Mouse (Mus musculus): Measurements from ENCODE around the gene Uqcrc2. TPM values are rescaled to one million over a fixed set of nuclear protein-coding genes. Genes with fewer than 3 reads are reported as not detected.

Uqcrc2 gene
- 91.0 TPM for polyA plus RNA-seq (2014; fragmentation: Illumina TruSeq; extraction: RNeasy Lipid Tissue Mini Kit (QIAGEN cat#74804); ENCODE audit: insufficient read depth, low read depth, low replicate concordance)

DNA sequence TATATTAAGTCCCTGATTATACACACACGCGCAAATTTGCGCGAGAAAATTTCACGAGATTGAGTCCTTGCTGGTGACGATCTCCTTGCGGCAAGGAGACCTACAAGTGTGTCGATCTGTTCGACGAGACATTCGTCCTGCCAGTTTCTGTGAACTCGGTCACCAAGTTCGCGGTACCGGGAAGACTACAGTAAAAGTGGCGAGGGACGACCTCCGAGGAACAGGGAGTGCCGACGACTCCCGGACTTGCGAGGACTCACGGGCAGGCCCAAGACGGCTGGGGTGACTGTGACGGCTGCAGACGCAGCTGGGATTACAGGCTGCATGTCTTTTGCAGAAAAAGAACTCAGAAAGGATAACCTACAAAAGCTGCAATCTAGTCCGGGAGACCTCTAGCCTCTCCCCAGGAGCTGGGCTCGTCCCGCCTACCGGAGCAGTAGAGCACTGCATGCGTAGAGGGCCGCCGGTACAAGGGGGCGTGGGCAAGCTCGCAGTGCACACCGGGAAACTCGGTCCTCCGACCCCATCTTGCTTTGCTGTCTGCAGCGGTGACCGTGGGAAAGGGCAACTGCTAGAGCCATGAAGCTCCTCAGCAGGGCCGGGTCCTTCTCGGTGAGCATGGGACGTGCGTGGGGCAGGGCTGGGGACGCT is at the start of gene Uqcrc2:
TSS of gene Uqcrc2 (plus strand) at position 466 of the 651 bp plus-strand sequence.

DNA sequence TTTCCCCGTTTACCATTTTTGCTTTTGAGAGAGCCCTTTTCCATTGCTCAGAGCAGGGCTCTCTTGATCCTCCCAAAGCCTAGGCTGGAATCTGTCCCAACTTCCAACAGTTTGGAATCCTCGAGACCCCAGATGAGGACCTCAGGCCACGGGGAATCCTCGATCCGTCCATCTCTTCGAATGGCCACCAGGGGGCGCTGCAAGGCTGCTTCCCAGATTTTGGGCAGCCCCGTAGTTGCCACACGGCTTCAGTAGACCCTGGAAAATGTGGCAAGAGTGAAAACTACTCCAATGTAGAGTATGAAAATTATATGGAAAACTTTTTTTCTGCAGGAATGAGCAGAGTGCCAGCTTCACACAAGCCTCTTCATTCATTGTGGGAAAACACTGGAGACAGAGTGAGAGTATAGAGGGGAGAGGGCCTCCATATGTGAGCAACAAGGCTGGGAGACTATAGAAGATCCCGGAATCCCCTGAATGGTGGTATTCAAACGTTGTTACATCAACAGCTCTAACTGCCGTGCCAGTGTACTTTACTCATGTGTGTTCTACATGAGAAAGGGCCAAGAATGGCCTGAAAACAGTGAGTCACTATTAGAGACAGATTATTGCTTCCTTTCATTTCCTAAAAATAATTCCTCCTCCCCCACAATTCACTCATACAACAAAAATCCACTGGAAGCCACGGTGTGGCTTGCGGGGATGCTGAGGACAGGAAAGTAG is 35.3 kb downstream of the Uqcrc2 start, which contains the start of gene Pdzd9:
TSS of gene Pdzd9 (minus strand) at position 191 of the 723 bp plus-strand sequence.

DNA sequence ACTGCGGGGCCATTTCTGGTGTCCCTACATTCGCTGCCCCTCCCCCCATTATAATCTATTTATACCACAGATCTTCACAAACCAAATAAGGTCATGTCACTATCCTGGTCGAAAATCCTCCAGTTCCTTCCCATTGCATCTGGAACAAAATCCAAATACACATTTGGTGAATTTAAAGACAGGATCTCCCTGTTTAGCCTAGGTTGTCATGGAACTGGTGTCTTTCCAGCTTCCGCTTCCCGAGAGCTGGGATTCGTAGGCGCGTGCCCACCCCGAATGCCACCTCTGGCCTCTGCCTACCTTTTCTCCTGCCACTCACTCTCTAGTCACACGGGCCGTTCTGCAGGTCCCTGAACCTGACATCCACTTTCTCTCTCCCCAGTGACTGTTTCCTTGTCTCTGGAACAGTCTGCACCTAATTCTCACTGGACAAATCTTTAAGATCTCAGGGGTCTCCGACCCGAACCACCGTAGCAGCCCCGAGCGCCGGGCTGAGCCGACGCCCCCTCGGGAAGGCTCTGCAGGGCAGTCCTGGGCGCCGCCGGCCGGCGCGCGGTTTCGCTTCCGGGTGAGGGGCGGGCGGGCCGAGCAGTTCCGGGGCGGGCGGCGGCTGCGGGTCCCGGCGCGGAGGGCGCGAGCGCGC is 42.1 kb downstream of the Uqcrc2 start, which contains the start of gene Mosmo:
TSS of gene Mosmo (plus strand) at position 618 of the 643 bp plus-strand sequence.

Other genes starting within 250 kb of the Uqcrc2 start
- gene Abca16, start 225.5 kb upstream of the Uqcrc2 start, polyA plus RNA-seq (2014; fragmentation: Illumina TruSeq; extraction: RNeasy Lipid Tissue Mini Kit (QIAGEN cat#74804); ENCODE audit: insufficient read depth, low read depth, low replicate concordance), result not detected
- gene Pdzd9, start 35.2 kb downstream of the Uqcrc2 start, polyA plus RNA-seq (2014; fragmentation: Illumina TruSeq; extraction: RNeasy Lipid Tissue Mini Kit (QIAGEN cat#74804); ENCODE audit: insufficient read depth, low read depth, low replicate concordance), result not detected
- gene Mosmo, start 42.4 kb downstream of the Uqcrc2 start, polyA plus RNA-seq (2014; fragmentation: Illumina TruSeq; extraction: RNeasy Lipid Tissue Mini Kit (QIAGEN cat#74804); ENCODE audit: insufficient read depth, low read depth, low replicate concordance), result 19.3 TPM
- 3.8 TPM for gene Vwa3a, start 104.1 kb downstream of the Uqcrc2 start, polyA plus RNA-seq (2014; fragmentation: Illumina TruSeq; extraction: RNeasy Lipid Tissue Mini Kit (QIAGEN cat#74804); ENCODE audit: insufficient read depth, low read depth, low replicate concordance)
- not detected for gene Gm5737, start 177.2 kb downstream of the Uqcrc2 start, polyA plus RNA-seq (2014; fragmentation: Illumina TruSeq; extraction: RNeasy Lipid Tissue Mini Kit (QIAGEN cat#74804); ENCODE audit: insufficient read depth, low read depth, low replicate concordance)
- 6.7 TPM for gene Eef2k, start 207.7 kb downstream of the Uqcrc2 start, polyA plus RNA-seq (2014; fragmentation: Illumina TruSeq; extraction: RNeasy Lipid Tissue Mini Kit (QIAGEN cat#74804); ENCODE audit: insufficient read depth, low read depth, low replicate concordance)

Measured in lung, adult 10 weeks (tissue).